Comparison of ENCODE assay signal across 8 mouse cellular contexts in genomic region chr2:49503596-49503995, GRCm38 (mm10). TPM values are rescaled to one million over a fixed set of nuclear protein-coding genes. Genes with fewer than 3 reads are reported as not detected.
DNase-seq lines count a peak whose midpoint lies in the region; ATAC-seq lines count a peak whose summit lies in the region.
"Had no signal": no experiment of that assay in that cellular context is flagged by ENCODE, and none has a peak within 500 bp of the region (broad histone marks: within the 10 kb centered on the region; RNA-seq: fewer than 3 reads in every experiment).

No protein-coding gene starts in this region.

- DNase-seq in neural tube, embryonic 11.5 days (ENCODE audit: low spot score) = peak; percentile 46
- DNase-seq in neural tube, embryonic 10.5 days (ENCODE audit: extremely low spot score, low spot score) = no peak
- peak; percentile 51 for DNase-seq in adrenal gland, postnatal 14 days
- peak; percentile 44 for DNase-seq in induced T-regulatory cell, adult 2 months (ENCODE audit: low read depth)
- peak; percentile 24 for DNase-seq in thymus, postnatal 0 days (ENCODE audit: low spot score)

- H3K9me3 ChIP-seq in neural tube, embryonic 11.5 days (ENCODE audit: control insufficient read depth, low read length) = no peaks in the 10 kb centered on the region
- H3K9me3 ChIP-seq in forebrain, embryonic 12.5 days = no peaks in the 10 kb centered on the region
- H3K9me3 ChIP-seq: midbrain, embryonic 12.5 days had no signal

- no peak overlapping the region for H3K27ac ChIP-seq in neural tube, embryonic 11.5 days (ENCODE audit: low read depth, low read length)
- H3K27ac ChIP-seq in forebrain, embryonic 12.5 days = no peak overlapping the region
- H3K27ac ChIP-seq: midbrain, embryonic 12.5 days had no signal

- H3K36me3 ChIP-seq in neural tube, embryonic 11.5 days (ENCODE audit: control insufficient read depth, insufficient read depth, low read length) = no peaks in the 10 kb centered on the region
- H3K36me3 ChIP-seq in forebrain, embryonic 12.5 days (replicated peaks) = no peaks in the 10 kb centered on the region
- H3K36me3 ChIP-seq: midbrain, embryonic 12.5 days had no signal

- ATAC-seq in neural tube, embryonic 11.5 days (ENCODE audit: insufficient read depth, low FRiP score, low TSS enrichment) = no peak
- no peak for ATAC-seq in cerebellum, adult (ENCODE audit: insufficient number of reproducible peaks, low FRiP score, low TSS enrichment)
- no peak for ATAC-seq in forebrain, embryonic 12.5 days (ENCODE audit: low FRiP score)

- no peak overlapping the region for H3K4me3 ChIP-seq in neural tube, embryonic 11.5 days (ENCODE audit: low read depth, low read length)
- H3K4me3 ChIP-seq in forebrain, embryonic 12.5 days (replicated peaks) = no peak overlapping the region
- H3K4me3 ChIP-seq: midbrain, embryonic 12.5 days had no signal

- no peak overlapping the region for H3K9ac ChIP-seq in neural tube, embryonic 11.5 days (ENCODE audit: low read length)
- H3K9ac ChIP-seq in forebrain, embryonic 12.5 days = no peak overlapping the region
- H3K9ac ChIP-seq: midbrain, embryonic 12.5 days had no signal

- 56% methylated on average over 3 of the region's 3 CpGs for WGBS in neural tube, embryonic 11.5 days
- 69% methylated on average over 3 of the region's 3 CpGs for WGBS in forebrain, embryonic 12.5 days

- H3K4me1 ChIP-seq in neural tube, embryonic 11.5 days (ENCODE audit: control insufficient read depth, insufficient read depth, low read length) = no peaks in the 10 kb centered on the region
- no peaks in the 10 kb centered on the region; the same call in 1 of the 2 replicates for H3K4me1 ChIP-seq in forebrain, embryonic 12.5 days
- H3K4me1 ChIP-seq: midbrain, embryonic 12.5 days had no signal

- H3K27me3 ChIP-seq in neural tube, embryonic 11.5 days (ENCODE audit: control insufficient read depth, insufficient read depth, low read length) = no peaks in the 10 kb centered on the region
- H3K27me3 ChIP-seq in forebrain, embryonic 12.5 days = no peaks in the 10 kb centered on the region
- H3K27me3 ChIP-seq: midbrain, embryonic 12.5 days had no signal

- no peak overlapping the region for H3K4me2 ChIP-seq in neural tube, embryonic 11.5 days (ENCODE audit: low read depth)
- H3K4me2 ChIP-seq in forebrain, embryonic 12.5 days = no peak overlapping the region
- H3K4me2 ChIP-seq: midbrain, embryonic 12.5 days had no signal

RNA-seq across cellular contexts. Expression of gene Epc2, which starts 52.3 kb away (rescaled TPM):
- 11.1 and 12.3 TPM in 2 replicates for polyA plus RNA-seq in neural tube, embryonic 11.5 days (2014; fragmentation: Nextera tagmentation; extraction: Ambion mirVana)
- total RNA-seq in adrenal gland, postnatal 14 days (2021) = 22.9 and 23.2 TPM in 2 replicates
- 7.4 and 8.0 TPM in 2 replicates for polyA plus RNA-seq in thymus, postnatal 0 days (2015; fragmentation: Nextera tagmentation; extraction: Ambion mirVana)
- polyA plus RNA-seq in forebrain, embryonic 12.5 days (2016; fragmentation: Nextera tagmentation; extraction: Ambion mirVana) = 15.0 and 15.3 TPM in 2 replicates
